Mouse (Mus musculus) stomach, postnatal 0 days (tissue): ENCODE results near the gene Fchsd2.

Experiments
- CTCF ChIP-seq: IDR thresholded peaks from 2 replicates; pipeline ENCODE4 v1.5.1; 2016; ENCODE audit warnings: antibody characterized with exemption, low read depth, mild to moderate bottlenecking, moderate library complexity
- EP300 ChIP-seq: optimal IDR thresholded peaks from 2 replicates; pipeline ENCODE3; 2016; ENCODE audit warnings: antibody characterized with exemption

GRCm38 (mm10) chr7:101062246-101062645, 30.4 kb upstream of the Fchsd2 start:
- TF ChIP-seq CTCF (no peak), EP300 (no peak)
